Mouse (Mus musculus): ENCODE measurements at regions not wholly inside any gene's neighbourhood (a gene's known extent, or its start where the extent isn't known, plus 50 kb on each side); places are given as distances from the start of the nearest gene placed in this dataset.

DNA sequence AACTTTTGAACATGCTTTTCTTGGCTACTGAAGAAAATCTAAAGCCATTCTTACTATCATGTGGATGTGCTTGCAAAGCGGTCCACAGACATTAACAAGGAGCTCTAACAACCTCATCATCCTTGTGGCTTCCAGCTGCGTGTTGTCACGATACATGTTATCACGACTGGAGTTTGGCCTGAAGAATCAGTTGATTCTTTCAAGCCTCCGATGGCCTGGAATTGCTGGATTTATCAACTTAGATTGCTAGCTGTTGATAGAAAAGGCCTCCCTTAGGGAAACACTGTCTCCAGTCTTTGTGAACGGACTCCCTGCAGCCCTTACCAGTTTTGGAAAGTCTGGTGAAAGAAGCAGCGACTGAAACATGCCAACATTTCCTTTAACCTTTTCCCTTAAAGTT, 60.5 kb upstream of the Ppp1r12a start:
- TF ChIP-seq MAFK (IDR thresholded peaks at IDR 0.05; ENCODE audit: insufficient read depth, low read depth, low read length) (no peak), ZC3H11A (IDR thresholded peaks at IDR 0.05; ENCODE audit: borderline replicate concordance, low read depth, low read length) (no peak), CHD2 (IDR thresholded peaks at IDR 0.05; ENCODE audit: low read depth, low read length) (no peak), ZNF384 (IDR thresholded peaks at IDR 0.05; ENCODE audit: low read depth, low read length) (no peak)

Data from ES-E14 (cell line).